Mouse (Mus musculus): Measurements from ENCODE around the gene Exoc3.

- TF ChIP-seq CTCF (IDR thresholded peaks at IDR 0.05; ENCODE audit: low read depth) (no peak), EP300 (IDR thresholded peaks at IDR 0.05; ENCODE audit: low read depth) (no peak)
These were observed 25.4 kb downstream of the Exoc3 start for GRCm38 (mm10) chr13:74183011-74183695.
